Mouse (Mus musculus) midbrain, postnatal 0 days (tissue): Measurements from ENCODE around the gene Selenoo. TPM values are rescaled to one million over a fixed set of nuclear protein-coding genes. Genes with fewer than 3 reads are reported as not detected.

ENCODE experiments used
- ATAC-seq: fragments of 200-750 bp; cut with Nextera tagmentation; 2 replicates; pipeline ENCODE4 v1.8.0; 2017; ENCODE audit warnings: moderate number of reproducible peaks, mild to moderate bottlenecking, moderate TSS enrichment, moderate library complexity; ENCODE audit not compliant: low FRiP score
- DNase-seq: peaks from one replicate; pipeline ENCODE4 v3.0.0-alpha.2; 2015; ENCODE audit warnings: low spot score
- H3K27ac ChIP-seq: fragments of 300-500 bp; sonication (generic); 2 replicates; pipeline ENCODE4 v1.5.1; 2014; ENCODE audit warnings: low read depth, mild to moderate bottlenecking, low read length, mixed read lengths
- H3K27me3 ChIP-seq: fragments of 300-500 bp; sonication (generic); 2 replicates; pipeline ENCODE4 v1.6.1; 2014; ENCODE audit warnings: low read length, control low read depth, mixed read lengths; ENCODE audit not compliant: insufficient read depth
- H3K36me3 ChIP-seq: fragments of 300-500 bp; sonication (generic); 2 replicates; pipeline ENCODE4 v1.6.1; 2014; ENCODE audit warnings: low read length, control low read depth, mixed read lengths; ENCODE audit not compliant: insufficient read depth
- H3K4me1 ChIP-seq: fragments of 300-500 bp; sonication (generic); 2 replicates; pipeline ENCODE4 v1.6.1; 2014; ENCODE audit warnings: mild to moderate bottlenecking, control low read depth, antibody characterized with exemption, low read length, mixed read lengths; ENCODE audit not compliant: insufficient read depth
- H3K4me2 ChIP-seq: fragments of 300-500 bp; sonication (generic); 2 replicates; pipeline ENCODE4 v1.6.1; 2014; ENCODE audit warnings: low read depth, mild to moderate bottlenecking, low read length, mixed read lengths; ENCODE audit not compliant: poor library complexity, severe bottlenecking
- H3K4me3 ChIP-seq: fragments of 300-500 bp; sonication (generic); 2 replicates; pipeline ENCODE4 v1.5.1; 2014; ENCODE audit warnings: low read depth, mild to moderate bottlenecking, low read length, moderate library complexity
- H3K9ac ChIP-seq: fragments of 300-500 bp; sonication (generic); replicated peaks from 2 replicates; pipeline ENCODE4 v1.6.1; 2014; ENCODE audit warnings: mild to moderate bottlenecking, low read length, moderate library complexity, mixed read lengths; ENCODE audit not compliant: poor library complexity, severe bottlenecking
- H3K9me3 ChIP-seq: fragments of 300-500 bp; sonication (generic); 2 replicates; pipeline ENCODE4 v1.6.1; 2016; ENCODE audit warnings: low read length, control low read depth
- CTCF ChIP-seq: IDR thresholded peaks from 2 replicates; pipeline ENCODE4 v1.5.1; 2016; ENCODE audit warnings: antibody characterized with exemption, mild to moderate bottlenecking
- WGBS: fragments of 180-500 bp; shearing (Covaris S2); extraction: QIAGEN DNeasy Blood & Tissue Kit; methylation state at CpG from one replicate; pipeline ENCODE4 v1.1.7; 2014; 5-methylcytosine and 5-hydroxymethylcytosine counted together
- polyA plus RNA-seq: library from polyadenylated mRNA; unstranded; fragments of >200 nt; fragmentation: Nextera tagmentation; extraction: Ambion mirVana; gene quantifications from 2 replicates; pipeline ENCODE4 v1.2.1, GENCODE M21; 2015
- total RNA-seq: library from RNA; depleted of rRNA; stranded (reverse); fragments of >200 nt; gene quantifications from 2 replicates; pipeline ENCODE4 v1.2.3, GENCODE M21; 2014

Gene Selenoo
- total and polyA plus RNA-seq, 2 experiments from 2014 or later: 19.0 to 42.3 TPM

DNA sequence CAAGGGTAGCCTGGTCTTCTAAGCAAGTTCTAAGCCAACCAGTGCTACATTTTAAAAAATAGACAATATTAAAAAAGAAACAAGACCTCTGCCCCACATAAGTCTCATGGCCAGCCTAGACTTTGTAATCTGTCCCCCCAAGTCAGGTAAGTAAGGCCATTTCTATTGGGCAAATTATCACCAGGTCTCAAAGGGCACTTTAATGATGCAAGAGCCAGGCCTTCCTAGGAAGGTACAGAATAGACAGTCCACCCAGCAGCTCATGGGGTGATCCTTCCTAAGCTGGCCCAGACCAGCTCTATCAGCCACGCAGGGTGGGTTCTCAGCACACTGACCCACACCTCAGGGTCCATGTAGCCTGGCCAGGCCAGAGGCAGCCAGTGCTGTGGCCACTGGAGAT lies 5.0 kb upstream of the Selenoo start:
- Histone ChIP-seq H3K4me1 (peaks cover 4% of the 10 kb centered on the region; the same call in 1 of the 2 replicates), H3K36me3 (peaks cover 56% of the 10 kb centered on the region), H3K4me2 (no peak overlapping the region), H3K4me3 (no peak overlapping the region), H3K9me3 (no peaks in the 10 kb centered on the region), H3K27ac (no peak overlapping the region), H3K27me3 (no peaks in the 10 kb centered on the region), H3K9ac (no peak overlapping the region)
- DNase-seq (no peak), ATAC-seq (no peak)
- 89% methylated on average over 1 of the region's 1 CpGs for WGBS
- no peak for TF ChIP-seq CTCF

DNA sequence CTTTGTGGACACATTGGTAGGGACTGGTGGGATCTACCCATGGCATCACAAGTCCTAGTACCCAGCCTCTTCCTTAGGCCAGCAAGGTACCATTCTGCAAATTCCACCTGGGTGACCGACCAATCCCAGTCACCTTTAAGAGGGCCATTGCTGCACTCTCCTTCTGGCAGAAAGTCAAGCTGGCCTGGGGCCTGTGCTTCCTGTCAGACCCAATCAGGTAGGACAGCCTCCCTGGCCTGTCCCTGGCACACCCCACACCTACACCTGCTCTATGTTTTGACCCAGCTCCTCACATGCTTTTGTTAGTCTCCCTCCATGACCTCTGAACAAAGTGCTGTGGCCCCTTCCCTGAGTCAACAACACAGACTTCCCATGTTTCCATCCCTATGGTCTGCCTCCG lies 4.1 kb upstream of the Selenoo start:
- peaks cover 56% of the 10 kb centered on the region for H3K36me3 ChIP-seq
- no peak for DNase-seq
- no peak overlapping the region for H3K4me2 ChIP-seq
- H3K27ac ChIP-seq: no peak overlapping the region
- peaks cover 7% of the 10 kb centered on the region; the same call in 1 of the 2 replicates for H3K4me1 ChIP-seq
- H3K27me3 ChIP-seq: no peaks in the 10 kb centered on the region
- 88% methylated on average over 2 of the region's 2 CpGs for WGBS
- H3K9me3 ChIP-seq: no peaks in the 10 kb centered on the region
- no peak for ATAC-seq
- no peak overlapping the region for H3K9ac ChIP-seq
- H3K4me3 ChIP-seq: no peak overlapping the region
- no peak for TF ChIP-seq CTCF

DNA sequence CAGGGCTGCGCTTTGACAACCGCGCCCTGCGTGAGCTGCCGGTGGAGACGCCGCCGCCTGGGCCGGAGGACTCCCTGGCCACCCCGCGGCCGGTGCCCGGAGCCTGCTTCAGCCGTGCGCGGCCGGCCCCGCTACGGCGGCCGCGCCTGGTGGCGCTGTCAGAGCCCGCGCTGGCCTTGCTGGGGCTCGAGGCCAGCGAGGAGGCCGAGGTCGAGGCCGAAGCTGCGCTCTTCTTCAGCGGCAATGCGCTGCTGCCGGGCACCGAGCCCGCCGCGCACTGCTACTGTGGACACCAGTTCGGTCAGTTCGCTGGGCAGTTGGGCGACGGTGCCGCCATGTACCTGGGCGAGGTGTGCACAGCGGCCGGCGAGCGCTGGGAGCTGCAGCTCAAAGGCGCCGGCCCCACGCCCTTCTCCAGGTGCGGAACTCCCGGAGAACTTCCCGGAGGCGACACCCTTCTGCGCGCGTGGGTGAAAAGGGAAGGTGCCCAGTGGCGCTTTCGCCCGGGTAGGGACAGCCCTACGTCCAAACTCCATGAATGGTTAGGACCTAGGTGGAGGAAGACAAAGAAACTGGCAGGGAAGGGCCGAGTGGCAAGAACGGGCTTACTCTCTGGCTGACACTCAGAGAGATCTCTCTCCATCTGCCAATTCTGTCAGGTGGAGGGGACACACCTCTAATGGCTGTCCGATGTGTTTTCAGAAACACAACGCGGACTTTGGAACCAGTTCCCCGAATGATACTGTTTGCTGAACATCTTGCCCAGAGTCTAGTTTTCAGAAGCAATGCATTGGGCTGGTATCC lies 566 bp downstream of the Selenoo start:
- DNase-seq (peak; percentile 19), ATAC-seq (peak; percentile 44; the same call in 1 of the 2 replicates)
- TF ChIP-seq CTCF: no peak
- Histone ChIP-seq H3K4me3 (peak overlapping the region; percentile 98), H3K27ac (peak overlapping the region; percentile 81), H3K9ac (peak overlapping the region; percentile 94), H3K4me2 (peak overlapping the region; percentile 98), H3K9me3 (no peaks in the 10 kb centered on the region), H3K4me1 (peaks cover 14% of the 10 kb centered on the region; the same call in 1 of the 2 replicates), H3K36me3 (peaks cover 46% of the 10 kb centered on the region), H3K27me3 (no peaks in the 10 kb centered on the region)
- WGBS: 3% methylated on average over 68 of the region's 68 CpGs

DNA sequence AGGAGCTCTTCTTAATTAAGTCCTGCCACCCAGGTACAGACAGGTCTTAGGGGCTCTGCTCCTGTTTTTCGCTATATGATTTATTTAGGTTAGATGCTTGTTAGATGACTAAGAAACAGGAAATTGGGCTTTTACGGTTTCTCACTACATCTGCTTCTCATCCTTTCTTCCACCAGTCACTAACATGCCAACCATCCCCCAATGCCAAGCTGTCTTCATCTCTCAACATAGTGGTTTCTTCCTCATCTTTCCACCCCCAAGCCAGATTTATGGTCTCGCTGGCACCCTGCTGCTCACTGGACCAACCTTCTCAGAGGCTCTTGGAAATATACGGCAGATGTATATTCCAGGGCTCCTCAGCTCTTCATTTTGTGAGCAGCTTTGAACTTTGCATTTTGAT lies 1.8 kb downstream of the Selenoo start:
- no peak overlapping the region for H3K9ac ChIP-seq
- H3K9me3 ChIP-seq: no peaks in the 10 kb centered on the region
- no peaks in the 10 kb centered on the region for H3K27me3 ChIP-seq
- H3K36me3 ChIP-seq: peaks cover 47% of the 10 kb centered on the region
- H3K4me3 ChIP-seq: no peak overlapping the region
- no peak overlapping the region for H3K27ac ChIP-seq
- no peak for TF ChIP-seq CTCF
- H3K4me1 ChIP-seq: peaks cover 14% of the 10 kb centered on the region; the same call in 1 of the 2 replicates
- no peak for DNase-seq
- 84% methylated on average over 4 of the region's 4 CpGs for WGBS
- H3K4me2 ChIP-seq: no peak overlapping the region
- no peak for ATAC-seq

DNA sequence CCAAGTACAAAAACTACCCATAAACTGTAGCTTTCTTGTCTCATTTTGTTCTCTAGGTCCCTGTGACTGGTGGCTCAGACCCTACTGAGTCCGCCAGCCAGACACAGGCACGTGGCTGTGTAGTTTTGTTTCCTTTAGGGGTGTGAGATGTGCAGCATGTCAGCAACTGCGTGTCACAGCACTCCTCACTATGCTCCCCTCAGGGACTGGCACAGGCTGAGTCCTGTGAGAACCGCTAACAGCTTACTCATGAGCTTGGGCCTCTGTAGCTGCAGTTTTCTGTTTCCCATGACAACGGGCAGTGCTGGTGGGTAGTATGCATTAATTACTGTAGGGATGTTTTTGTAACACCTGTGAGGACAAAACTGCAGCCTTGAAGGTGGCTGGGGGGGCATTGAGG lies 3.3 kb downstream of the Selenoo start:
- Histone ChIP-seq H3K27me3 (no peaks in the 10 kb centered on the region), H3K36me3 (peaks cover 46% of the 10 kb centered on the region), H3K9me3 (no peaks in the 10 kb centered on the region), H3K4me3 (no peak overlapping the region), H3K27ac (no peak overlapping the region), H3K4me1 (peaks cover 14% of the 10 kb centered on the region; the same call in 1 of the 2 replicates), H3K4me2 (no peak overlapping the region), H3K9ac (0 out of 2 replicates have a peak overlapping the region, but pooled peaks have one; percentile 13)
- DNase-seq (no peak), ATAC-seq (no peak)
- 80% methylated on average over 5 of the region's 5 CpGs for WGBS
- no peak for TF ChIP-seq CTCF

DNA sequence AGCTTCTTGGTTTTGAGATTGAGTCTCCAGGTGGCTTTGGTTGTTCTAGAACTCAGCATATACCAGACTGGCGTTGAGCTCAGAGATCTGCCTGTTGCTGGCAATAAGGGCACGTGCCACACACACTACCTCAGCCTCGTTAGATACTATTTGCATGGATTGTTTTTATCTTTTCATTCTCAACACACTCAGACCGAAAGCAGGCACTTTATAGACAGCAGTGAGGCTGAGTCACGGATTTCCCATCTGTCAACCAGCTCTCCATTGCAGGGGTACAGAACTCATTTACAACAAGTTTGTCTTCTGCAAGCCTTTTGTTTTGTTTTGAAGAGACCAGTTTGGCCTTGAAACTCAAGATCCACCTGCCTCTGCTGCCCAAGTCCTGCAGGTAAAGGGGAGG lies 8.6 kb downstream of the Selenoo start:
- Histone ChIP-seq H3K36me3 (peaks cover 93% of the 10 kb centered on the region), H3K27ac (no peak overlapping the region), H3K4me2 (no peak overlapping the region), H3K4me1 (no peaks in the 10 kb centered on the region), H3K4me3 (no peak overlapping the region), H3K27me3 (no peaks in the 10 kb centered on the region), H3K9me3 (no peaks in the 10 kb centered on the region), H3K9ac (no peak overlapping the region)
- 93% methylated on average over 5 of the region's 5 CpGs for WGBS
- no peak for TF ChIP-seq CTCF
- DNase-seq: no peak
- no peak for ATAC-seq
